Mouse (Mus musculus) forebrain, embryonic 16.5 days (tissue): Measurements from ENCODE around the gene Olfr639. TPM values are rescaled to one million over a fixed set of nuclear protein-coding genes. Genes with fewer than 3 reads are reported as not detected.
"Not testable (repeated sequence)": the region's sequence is repeated elsewhere in the genome, so short reads cannot be mapped to it uniquely, and the experiment has no call there.

Experiments used
- ATAC-seq: fragments of 200-750 bp; cut with Nextera tagmentation; 2 replicates; pipeline ENCODE4 v1.8.0; 2017; ENCODE audit warnings: mild to moderate bottlenecking, moderate library complexity
- H3K27ac ChIP-seq: fragments of 300-500 bp; sonication (generic); 2 replicates; pipeline ENCODE4 v1.5.1; 2014; ENCODE audit warnings: low read length, control low read depth
- H3K27me3 ChIP-seq: fragments of 300-500 bp; sonication (generic); replicated peaks from 2 replicates; pipeline ENCODE4 v1.6.1; 2014; ENCODE audit warnings: low read length; ENCODE audit not compliant: control insufficient read depth, insufficient read depth
- H3K36me3 ChIP-seq: fragments of 300-500 bp; sonication (generic); 2 replicates; pipeline ENCODE4 v1.6.1; 2014; ENCODE audit not compliant: control insufficient read depth, insufficient read depth
- H3K4me1 ChIP-seq: fragments of 300-500 bp; sonication (generic); replicated peaks from 2 replicates; pipeline ENCODE4 v1.6.1; 2014; ENCODE audit warnings: low read length; ENCODE audit not compliant: control insufficient read depth, insufficient read depth
- H3K4me2 ChIP-seq: fragments of 300-500 bp; sonication (generic); 2 replicates; pipeline ENCODE4 v1.6.1; 2014; ENCODE audit warnings: mild to moderate bottlenecking, low read length, control low read depth
- H3K4me3 ChIP-seq: fragments of 300-500 bp; sonication (generic); replicated peaks from 2 replicates; pipeline ENCODE4 v1.5.1; 2014; ENCODE audit warnings: mild to moderate bottlenecking, low read length, control low read depth
- H3K9ac ChIP-seq: fragments of 300-500 bp; sonication (generic); replicated peaks from 2 replicates; pipeline ENCODE4 v1.6.1; 2014; ENCODE audit warnings: low read depth, low read length, control low read depth
- H3K9me3 ChIP-seq: fragments of 300-500 bp; sonication (generic); 2 replicates; pipeline ENCODE4 v1.6.1; 2016; ENCODE audit warnings: low read length; ENCODE audit not compliant: control insufficient read depth
- WGBS: fragments of 180-500 bp; shearing (Covaris S2); extraction: QIAGEN DNeasy Blood & Tissue Kit; methylation state at CpG from one replicate; pipeline ENCODE4 v1.1.7; 2014; 5-methylcytosine and 5-hydroxymethylcytosine counted together
- polyA plus RNA-seq: library from polyadenylated mRNA; unstranded; fragments of >200 nt; fragmentation: Nextera tagmentation; extraction: Ambion mirVana; gene quantifications from 2 replicates; pipeline ENCODE4 v1.2.1, GENCODE M21; 2015

Olfr639 gene
- polyA plus RNA-seq, 1 experiment from 2014 or later: not detected

DNA sequence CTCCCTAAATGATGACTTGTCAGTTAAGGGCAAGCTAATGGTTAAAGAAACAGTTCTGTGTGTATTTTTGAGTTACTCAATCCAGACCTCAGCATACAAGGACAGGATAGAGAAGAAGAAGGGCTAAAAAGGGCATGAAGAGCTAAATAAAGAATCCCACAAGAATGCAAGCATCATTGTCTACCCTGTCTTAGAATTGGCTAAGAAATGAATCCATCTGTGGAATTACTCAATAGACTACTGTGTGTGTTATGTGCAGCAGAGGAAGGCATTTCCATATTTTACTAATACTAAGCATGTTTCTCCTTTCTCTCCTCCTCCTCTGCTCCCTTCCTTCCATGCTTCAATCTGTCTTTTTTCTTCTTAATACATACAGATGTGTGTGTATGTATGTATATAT, 18.0 kb downstream of the Olfr639 start:
- no peak overlapping the region for H3K4me2 ChIP-seq
- H3K27me3 ChIP-seq: no peaks in the 10 kb centered on the region
- no peak overlapping the region for H3K27ac ChIP-seq
- no peak overlapping the region for H3K9ac ChIP-seq
- H3K36me3 ChIP-seq: no peaks in the 10 kb centered on the region
- no peaks in the 10 kb centered on the region for H3K4me1 ChIP-seq
- no peak overlapping the region for H3K4me3 ChIP-seq
- ATAC-seq: no peak
- H3K9me3 ChIP-seq: no peaks in the 10 kb centered on the region

DNA sequence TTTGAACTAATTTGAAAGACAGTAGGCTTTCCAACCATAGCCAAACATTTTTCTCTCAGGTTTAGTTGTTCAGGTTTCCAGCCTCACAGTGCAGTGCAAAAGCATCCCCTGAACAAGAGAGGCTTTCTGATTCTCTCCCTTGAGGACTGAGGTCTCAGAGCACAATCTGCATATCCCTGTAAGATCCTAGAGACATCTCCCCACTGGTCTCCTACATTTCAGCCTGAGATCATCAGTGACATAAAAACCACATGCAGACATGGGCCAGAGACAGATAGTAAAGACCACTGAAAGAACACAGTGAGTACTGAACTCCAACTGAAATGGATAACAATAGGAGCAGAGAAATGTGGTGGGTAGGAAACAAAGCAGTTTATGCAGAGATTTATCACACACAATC, 18.7 kb downstream of the Olfr639 start, which contains the start of gene Olfr638:
Gene Olfr638 (plus strand): TSS at position 301 of the 400 bp plus-strand sequence.
- H3K27ac ChIP-seq: no peak within 1 kb of the TSS
- H3K9ac ChIP-seq: no peak within 1 kb of the TSS
- H3K36me3 ChIP-seq: no peaks in the 10 kb centered on the region
- no peak within 1 kb of the TSS for H3K4me2 ChIP-seq
- no peak within 1 kb of the TSS for H3K4me3 ChIP-seq
- no peak for ATAC-seq
- no peaks in the 10 kb centered on the region for H3K27me3 ChIP-seq
- H3K4me1 ChIP-seq: no peaks in the 10 kb centered on the region
- no peaks in the 10 kb centered on the region for H3K9me3 ChIP-seq

- WGBS: 71% methylated on average over 1 of the region's 1 CpGs
- Histone ChIP-seq H3K4me2 (no peak overlapping the region), H3K4me3 (no peak overlapping the region), H3K9ac (no peak overlapping the region), H3K4me1 (no peaks in the 10 kb centered on the region), H3K27ac (no peak overlapping the region), H3K9me3 (0 out of 2 replicates have a peak, but pooled peaks cover 3% of the 10 kb centered on the region), H3K36me3 (no peaks in the 10 kb centered on the region), H3K27me3 (no peaks in the 10 kb centered on the region)
- ATAC-seq: no peak
Measured at GRCm38 (mm10) chr7:103971782-103972181, 45.3 kb downstream of the Olfr639 start.

- Histone ChIP-seq H3K9me3 (no peaks in the 10 kb centered on the region), H3K9ac (no peak within 1 kb of the TSS), H3K27ac (no peak within 1 kb of the TSS), H3K4me1 (no peaks in the 10 kb centered on the region), H3K36me3 (no peaks in the 10 kb centered on the region), H3K4me2 (no peak within 1 kb of the TSS), H3K4me3 (no peak within 1 kb of the TSS), H3K27me3 (no peaks in the 10 kb centered on the region)
- ATAC-seq: no peak
- WGBS: 79% methylated on average over 1 of the region's 1 CpGs
Measured at GRCm38 (mm10) chr7:103970852-103971251, 46.3 kb downstream of the Olfr639 start, which contains the start of gene Olfr635. Gene Olfr635, plus strand, starts transcription at chr7:103971152.

DNA sequence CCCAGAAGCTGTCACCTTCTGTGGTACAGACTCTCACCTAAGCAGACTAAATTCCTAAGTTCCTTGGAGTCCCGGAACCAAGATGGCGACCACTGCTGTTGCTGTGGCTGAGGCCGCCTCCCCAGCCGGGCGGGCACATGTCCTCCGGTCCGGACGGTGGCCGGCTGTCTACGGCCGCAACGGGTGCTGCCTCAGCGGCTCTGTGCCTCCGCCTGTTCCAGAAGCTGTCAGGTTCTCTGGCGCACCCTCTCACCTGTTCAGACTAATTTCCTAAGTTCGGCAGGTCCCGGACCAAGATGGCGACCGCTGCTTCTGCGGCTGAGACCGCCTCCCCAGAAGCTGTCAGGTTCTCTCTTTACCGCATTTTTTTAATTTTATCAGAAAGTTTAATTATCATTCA, 50.2 kb downstream of the Olfr639 start:
- not testable (repeated sequence) for H3K4me2 ChIP-seq, H3K9ac ChIP-seq, H3K27me3 ChIP-seq, ATAC-seq, H3K4me1 ChIP-seq, H3K27ac ChIP-seq, H3K9me3 ChIP-seq, H3K36me3 ChIP-seq, H3K4me3 ChIP-seq
- 95% methylated on average over 22 of the region's 22 CpGs for WGBS

Other genes with a start within 250 kb of the Olfr639 start
- not detected in 2 replicates for gene Olfr69, start 245.7 kb downstream of the Olfr639 start, polyA plus RNA-seq
- not detected in 2 replicates for gene Olfr68, start 237.6 kb downstream of the Olfr639 start, polyA plus RNA-seq
- not detected in 2 replicates for gene Olfr67, start 225.5 kb downstream of the Olfr639 start, polyA plus RNA-seq
- gene Hbb-bt, start 203.3 kb downstream of the Olfr639 start, polyA plus RNA-seq: 1,171 and 1,472 TPM in 2 replicates
- 3,869 and 4,747 TPM in 2 replicates for gene Hbb-bs, start 189.2 kb downstream of the Olfr639 start, polyA plus RNA-seq
- not detected in 2 replicates for gene Hbb-bh2, start 176.8 kb downstream of the Olfr639 start, polyA plus RNA-seq
- 0.43 TPM in 1 of 2 replicates, not detected in the other for gene Hbb-bh1, start 174.1 kb downstream of the Olfr639 start, polyA plus RNA-seq
- 24.4 and 25.7 TPM in 2 replicates for gene Hbb-y, start 164.1 kb downstream of the Olfr639 start, polyA plus RNA-seq
- gene Olfr66, start 131.1 kb downstream of the Olfr639 start, polyA plus RNA-seq: not detected in 2 replicates
- gene Olfr64, start 122.8 kb downstream of the Olfr639 start, polyA plus RNA-seq: not detected in 2 replicates
- not detected in 2 replicates for gene Olfr65, start 113.8 kb downstream of the Olfr639 start, polyA plus RNA-seq
- not detected in 2 replicates for gene Olfr631, start 88.5 kb downstream of the Olfr639 start, polyA plus RNA-seq
- gene Olfr632, start 83.0 kb downstream of the Olfr639 start, polyA plus RNA-seq: not detected in 2 replicates
- gene Olfr633, start 72.9 kb downstream of the Olfr639 start, polyA plus RNA-seq: not detected in 2 replicates
- not detected in 2 replicates for gene Olfr635, start 46.2 kb downstream of the Olfr639 start, polyA plus RNA-seq
- not detected in 2 replicates for gene Olfr638, start 18.6 kb downstream of the Olfr639 start, polyA plus RNA-seq
- not detected in 2 replicates for gene Olfr640, start 8.3 kb upstream of the Olfr639 start, polyA plus RNA-seq
- not detected in 2 replicates for gene Olfr641, start 18.1 kb upstream of the Olfr639 start, polyA plus RNA-seq
- not detected in 2 replicates for gene Olfr642, start 35.4 kb upstream of the Olfr639 start, polyA plus RNA-seq
- gene 4930516K23Rik, start 44.1 kb upstream of the Olfr639 start, polyA plus RNA-seq: not detected in 2 replicates
- not detected in 2 replicates for gene Olfr644, start 54.6 kb upstream of the Olfr639 start, polyA plus RNA-seq
- gene Olfr645, start 68.2 kb upstream of the Olfr639 start, polyA plus RNA-seq: not detected in 2 replicates
- not detected in 2 replicates for gene Olfr646, start 87.6 kb upstream of the Olfr639 start, polyA plus RNA-seq
- not detected in 2 replicates for gene Ubqln5, start 112.5 kb upstream of the Olfr639 start, polyA plus RNA-seq
- gene Olfr643, start 120.1 kb upstream of the Olfr639 start, polyA plus RNA-seq: not detected in 2 replicates
- 0.10 TPM in 1 of 2 replicates, not detected in the other for gene Ubqln3, start 126.0 kb upstream of the Olfr639 start, polyA plus RNA-seq
- gene Ubqlnl, start 133.3 kb upstream of the Olfr639 start, polyA plus RNA-seq: not detected in 2 replicates
- 2.1 TPM in 1 of 2 replicates, not detected in the other for gene Olfm5, start 147.5 kb upstream of the Olfr639 start, polyA plus RNA-seq
- 0.45 and 0.81 TPM in 2 replicates for gene Olfr648, start 166.1 kb upstream of the Olfr639 start, polyA plus RNA-seq
- not detected in 2 replicates for gene Olfr649, start 178.7 kb upstream of the Olfr639 start, polyA plus RNA-seq
- gene Trim6, start 201.5 kb upstream of the Olfr639 start, polyA plus RNA-seq: 0.31 and 0.61 TPM in 2 replicates
- 0.54 and 0.67 TPM in 2 replicates for gene Trim34a, start 227.2 kb upstream of the Olfr639 start, polyA plus RNA-seq